Mouse (Mus musculus) intestine, embryonic 15.5 days (tissue): ENCODE results near the gene Shb. TPM values are rescaled to one million over a fixed set of nuclear protein-coding genes. Genes with fewer than 3 reads are reported as not detected.

Source experiments
- ATAC-seq: fragments of 200-750 bp; cut with Nextera tagmentation; 2 replicates; pipeline ENCODE4 v1.8.0; 2017; ENCODE audit warnings: moderate TSS enrichment, moderate library complexity
- H3K27ac ChIP-seq: fragments of 300-500 bp; sonication (generic); 2 replicates; pipeline ENCODE4 v1.5.1; 2015; ENCODE audit warnings: mild to moderate bottlenecking, inconsistent platforms
- H3K27me3 ChIP-seq: fragments of 300-500 bp; sonication (generic); replicated peaks from 2 replicates; pipeline ENCODE4 v1.6.1; 2015; ENCODE audit warnings: inconsistent platforms
- H3K36me3 ChIP-seq: fragments of 300-500 bp; sonication (generic); 2 replicates; pipeline ENCODE4 v1.6.1; 2015; ENCODE audit warnings: inconsistent platforms
- H3K4me1 ChIP-seq: fragments of 300-500 bp; sonication (generic); replicated peaks from 2 replicates; pipeline ENCODE4 v1.6.1; 2015; ENCODE audit warnings: inconsistent platforms
- H3K4me2 ChIP-seq: fragments of 300-500 bp; sonication (generic); replicated peaks from 2 replicates; pipeline ENCODE4 v1.6.1; 2015; ENCODE audit warnings: mild to moderate bottlenecking, inconsistent platforms
- H3K4me3 ChIP-seq: fragments of 300-500 bp; sonication (generic); replicated peaks from 2 replicates; pipeline ENCODE4 v1.5.1; 2015; ENCODE audit warnings: inconsistent platforms
- H3K9ac ChIP-seq: fragments of 300-500 bp; sonication (generic); 2 replicates; pipeline ENCODE4 v1.6.1; 2015; ENCODE audit warnings: inconsistent platforms
- H3K9me3 ChIP-seq: fragments of 300-500 bp; sonication (generic); 2 replicates; pipeline ENCODE4 v1.6.1; 2016; ENCODE audit warnings: inconsistent platforms
- WGBS: fragments of 180-500 bp; shearing (Covaris S2); methylation state at CpG from one replicate; pipeline ENCODE4 v1.1.7; 2015; 5-methylcytosine and 5-hydroxymethylcytosine counted together
- polyA plus RNA-seq: library from polyadenylated mRNA; unstranded; fragments of >200 nt; fragmentation: Nextera tagmentation; extraction: Ambion mirVana; gene quantifications from 2 replicates; pipeline ENCODE4 v1.2.1, GENCODE M21; 2015

The Shb gene
- polyA plus RNA-seq, 1 experiment from 2014 or later = 4.0 TPM

DNA sequence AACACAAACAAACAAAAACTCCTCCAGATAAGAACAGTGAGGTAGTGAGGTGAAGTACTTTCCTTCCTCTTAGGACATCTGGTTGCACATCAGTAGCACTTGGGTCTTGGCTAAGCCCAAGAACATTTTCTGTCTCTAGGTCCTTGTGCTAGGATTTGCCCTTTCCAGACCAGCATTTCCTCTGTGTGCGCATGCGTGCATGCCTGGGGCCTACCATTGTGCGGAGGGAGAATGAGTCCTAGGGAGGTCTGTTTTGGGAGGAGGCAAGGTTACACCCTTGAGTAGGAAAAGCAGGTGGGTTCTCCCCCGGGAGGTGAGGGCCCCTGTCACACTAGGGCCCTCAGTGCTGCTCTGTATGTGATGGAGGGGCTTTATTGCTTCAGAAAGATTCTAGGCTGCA lies 113.2 kb downstream of the Shb start:
- 83% methylated on average over 4 of the region's 4 CpGs for WGBS
- H3K27me3 ChIP-seq = no peaks in the 10 kb centered on the region
- no peak overlapping the region for H3K4me3 ChIP-seq
- no peak overlapping the region for H3K9ac ChIP-seq
- ATAC-seq = no peak
- peaks cover 18% of the 10 kb centered on the region for H3K4me1 ChIP-seq
- H3K4me2 ChIP-seq = no peak overlapping the region
- H3K9me3 ChIP-seq = no peaks in the 10 kb centered on the region
- H3K27ac ChIP-seq = no peak overlapping the region
- no peaks in the 10 kb centered on the region for H3K36me3 ChIP-seq

GRCm38 (mm10) chr4:45418229-45418950 lies 113.9 kb downstream of the Shb start:
- H3K27me3 ChIP-seq = no peaks in the 10 kb centered on the region
- H3K9me3 ChIP-seq = no peaks in the 10 kb centered on the region
- H3K27ac ChIP-seq = no peak overlapping the region
- 23% methylated on average over 11 of the region's 11 CpGs for WGBS
- ATAC-seq = 0 out of 2 replicates have a peak, but pooled peaks have one; percentile 31
- H3K4me2 ChIP-seq = peak overlapping the region; percentile 34
- H3K9ac ChIP-seq = no peak overlapping the region
- H3K4me3 ChIP-seq = no peak overlapping the region
- H3K4me1 ChIP-seq = peaks cover 11% of the 10 kb centered on the region; the same call in 1 of the 2 replicates
- H3K36me3 ChIP-seq = no peaks in the 10 kb centered on the region

- H3K36me3 ChIP-seq = no peaks in the 10 kb centered on the region
- H3K27ac ChIP-seq = no peak overlapping the region
- H3K4me2 ChIP-seq = no peak overlapping the region
- ATAC-seq = no peak
- H3K9ac ChIP-seq = no peak overlapping the region
- no peaks in the 10 kb centered on the region for H3K9me3 ChIP-seq
- no peak overlapping the region for H3K4me3 ChIP-seq
- H3K4me1 ChIP-seq = peaks cover 9% of the 10 kb centered on the region; the same call in 1 of the 2 replicates
- 73% methylated on average over 7 of the region's 7 CpGs for WGBS
- H3K27me3 ChIP-seq = no peaks in the 10 kb centered on the region
Observed at GRCm38 (mm10) chr4:45416314-45416713, 116.0 kb downstream of the Shb start.

GRCm38 (mm10) chr4:45413674-45414338 lies 118.5 kb downstream of the Shb start:
- no peak overlapping the region for H3K9ac ChIP-seq
- no peaks in the 10 kb centered on the region for H3K27me3 ChIP-seq
- WGBS = 69% methylated on average over 9 of the region's 9 CpGs
- H3K4me1 ChIP-seq = peaks cover 11% of the 10 kb centered on the region; the same call in 1 of the 2 replicates
- no peak overlapping the region for H3K4me2 ChIP-seq
- no peak overlapping the region for H3K27ac ChIP-seq
- H3K36me3 ChIP-seq = no peaks in the 10 kb centered on the region
- H3K4me3 ChIP-seq = no peak overlapping the region
- no peak for ATAC-seq
- H3K9me3 ChIP-seq = no peaks in the 10 kb centered on the region

- Histone ChIP-seq H3K27me3 (no peaks in the 10 kb centered on the region), H3K36me3 (no peaks in the 10 kb centered on the region), H3K4me3 (no peak overlapping the region), H3K27ac (no peak overlapping the region), H3K4me2 (no peak overlapping the region), H3K4me1 (peaks cover 5% of the 10 kb centered on the region; the same call in 1 of the 2 replicates), H3K9ac (no peak overlapping the region), H3K9me3 (no peaks in the 10 kb centered on the region)
- WGBS = 62% methylated on average over 16 of the region's 16 CpGs
- ATAC-seq = no peak
Observed at GRCm38 (mm10) chr4:45412433-45413192, 119.7 kb downstream of the Shb start.

DNA sequence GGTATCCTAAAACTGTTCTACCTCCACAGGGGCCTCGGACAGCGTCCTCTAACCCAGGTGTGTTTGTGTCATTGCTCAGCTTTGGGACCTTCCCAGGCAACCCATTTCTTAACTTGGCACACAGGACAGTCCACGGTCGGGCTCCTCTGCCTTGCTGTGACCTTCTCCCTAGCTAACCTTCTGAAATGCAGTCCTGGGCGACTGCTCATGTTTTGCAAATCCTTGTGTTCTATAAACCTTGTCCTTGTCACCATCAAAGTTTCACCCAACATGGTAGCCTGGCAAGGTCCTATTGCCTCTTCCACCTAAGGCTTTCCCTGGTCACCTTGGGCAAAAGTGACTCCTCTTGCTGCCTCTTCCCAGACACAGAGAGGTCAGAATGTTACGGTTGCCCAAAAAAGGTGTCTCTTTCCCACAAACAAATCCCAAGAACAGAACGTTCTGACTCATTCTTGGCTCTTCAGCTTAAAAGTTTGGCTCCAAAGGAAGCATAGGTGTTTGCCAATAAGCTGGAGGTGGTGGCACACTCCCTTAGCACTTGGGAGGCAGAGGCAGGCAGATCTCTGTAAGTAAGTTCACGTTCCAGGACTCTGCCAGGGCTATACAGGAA lies 121.0 kb downstream of the Shb start:
- WGBS = 92% methylated on average over 8 of the region's 8 CpGs
- no peak overlapping the region for H3K27ac ChIP-seq
- no peaks in the 10 kb centered on the region for H3K27me3 ChIP-seq
- no peaks in the 10 kb centered on the region for H3K9me3 ChIP-seq
- H3K36me3 ChIP-seq = no peaks in the 10 kb centered on the region
- no peak overlapping the region for H3K9ac ChIP-seq
- no peak for ATAC-seq
- H3K4me2 ChIP-seq = no peak overlapping the region
- H3K4me1 ChIP-seq = peaks cover 14% of the 10 kb centered on the region; the same call in 1 of the 2 replicates
- H3K4me3 ChIP-seq = no peak overlapping the region

DNA sequence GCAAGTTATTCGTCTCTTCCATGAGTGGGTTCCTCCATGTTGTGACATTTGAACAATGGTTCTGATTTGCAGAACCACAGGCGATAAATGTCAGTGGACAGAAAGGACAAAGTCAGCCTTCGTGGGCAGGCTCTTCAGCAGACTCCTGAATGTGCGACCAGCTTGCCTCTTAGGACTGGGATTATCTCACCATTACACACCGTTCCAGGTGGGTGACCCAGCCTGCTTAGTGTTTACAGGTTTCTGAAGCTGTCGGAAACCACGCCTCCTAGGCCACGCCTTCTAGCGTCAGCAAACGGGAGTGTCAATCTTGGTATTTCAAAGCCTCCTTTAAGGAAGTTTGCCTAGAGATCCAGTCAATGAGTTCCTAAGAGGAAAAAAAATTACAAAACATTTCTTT lies 123.0 kb downstream of the Shb start:
- Histone ChIP-seq H3K9ac (peak overlapping the region; percentile 94), H3K27me3 (no peaks in the 10 kb centered on the region), H3K4me1 (peaks cover 24% of the 10 kb centered on the region; the same call in 1 of the 2 replicates), H3K4me2 (peak overlapping the region; percentile 89), H3K4me3 (peak overlapping the region; percentile 89), H3K9me3 (no peaks in the 10 kb centered on the region), H3K36me3 (no peaks in the 10 kb centered on the region), H3K27ac (peak overlapping the region; percentile 92)
- 1% methylated on average over 10 of the region's 10 CpGs for WGBS
- peak; percentile 68 for ATAC-seq

- peak; percentile 94 for ATAC-seq
- Histone ChIP-seq H3K4me2 (peak within 1 kb of the TSS; percentile 89), H3K4me1 (peaks cover 24% of the 10 kb centered on the region; the same call in 1 of the 2 replicates), H3K27ac (peak within 1 kb of the TSS; percentile 92), H3K4me3 (peak within 1 kb of the TSS; percentile 89), H3K27me3 (no peaks in the 10 kb centered on the region), H3K9me3 (no peaks in the 10 kb centered on the region), H3K36me3 (no peaks in the 10 kb centered on the region), H3K9ac (peak within 1 kb of the TSS; percentile 94)
- under 1% methylated on average over 66 of the region's 67 CpGs for whole genome bisulfite sequencing
Observed at GRCm38 (mm10) chr4:45408427-45409132, 123.7 kb downstream of the Shb start, which contains the start of gene Slc25a51. TSS of gene Slc25a51 (minus strand) at chr4:45408766.

- Histone ChIP-seq H3K4me2 (peak overlapping the region; percentile 89), H3K27ac (peak overlapping the region; percentile 92), H3K4me3 (peak overlapping the region; percentile 89), H3K9me3 (no peaks in the 10 kb centered on the region), H3K27me3 (no peaks in the 10 kb centered on the region), H3K9ac (peak overlapping the region; percentile 94), H3K36me3 (peaks cover 5% of the 10 kb centered on the region; the same call in 1 of the 2 replicates), H3K4me1 (peaks cover 24% of the 10 kb centered on the region; the same call in 1 of the 2 replicates)
- WGBS = 2% methylated on average over 19 of the region's 19 CpGs
- ATAC-seq = peak; percentile 6
Observed at GRCm38 (mm10) chr4:45407703-45408334, 124.5 kb downstream of the Shb start.

- Histone ChIP-seq H3K4me1 (peaks cover 27% of the 10 kb centered on the region; the same call in 1 of the 2 replicates), H3K4me2 (peak overlapping the region; percentile 89), H3K9ac (peak overlapping the region; percentile 94; the same call in 1 of the 2 replicates), H3K36me3 (peaks cover 8% of the 10 kb centered on the region; the same call in 1 of the 2 replicates), H3K4me3 (peak overlapping the region; percentile 89), H3K27me3 (no peaks in the 10 kb centered on the region), H3K27ac (no peak overlapping the region), H3K9me3 (no peaks in the 10 kb centered on the region)
- WGBS = 40% methylated on average over 5 of the region's 5 CpGs
- ATAC-seq = no peak
Observed at GRCm38 (mm10) chr4:45407001-45407702, 125.1 kb downstream of the Shb start.
